Mouse (Mus musculus) Muller cell, postnatal 12 days (primary cell): Measurements from ENCODE around the gene Ppfibp2.

Experiments used
- DNase-seq: peaks from one replicate; pipeline ENCODE4 v3.0.0-alpha.2; 2015; ENCODE audit errors: inconsistent ontology term

The Ppfibp2 gene

DNA sequence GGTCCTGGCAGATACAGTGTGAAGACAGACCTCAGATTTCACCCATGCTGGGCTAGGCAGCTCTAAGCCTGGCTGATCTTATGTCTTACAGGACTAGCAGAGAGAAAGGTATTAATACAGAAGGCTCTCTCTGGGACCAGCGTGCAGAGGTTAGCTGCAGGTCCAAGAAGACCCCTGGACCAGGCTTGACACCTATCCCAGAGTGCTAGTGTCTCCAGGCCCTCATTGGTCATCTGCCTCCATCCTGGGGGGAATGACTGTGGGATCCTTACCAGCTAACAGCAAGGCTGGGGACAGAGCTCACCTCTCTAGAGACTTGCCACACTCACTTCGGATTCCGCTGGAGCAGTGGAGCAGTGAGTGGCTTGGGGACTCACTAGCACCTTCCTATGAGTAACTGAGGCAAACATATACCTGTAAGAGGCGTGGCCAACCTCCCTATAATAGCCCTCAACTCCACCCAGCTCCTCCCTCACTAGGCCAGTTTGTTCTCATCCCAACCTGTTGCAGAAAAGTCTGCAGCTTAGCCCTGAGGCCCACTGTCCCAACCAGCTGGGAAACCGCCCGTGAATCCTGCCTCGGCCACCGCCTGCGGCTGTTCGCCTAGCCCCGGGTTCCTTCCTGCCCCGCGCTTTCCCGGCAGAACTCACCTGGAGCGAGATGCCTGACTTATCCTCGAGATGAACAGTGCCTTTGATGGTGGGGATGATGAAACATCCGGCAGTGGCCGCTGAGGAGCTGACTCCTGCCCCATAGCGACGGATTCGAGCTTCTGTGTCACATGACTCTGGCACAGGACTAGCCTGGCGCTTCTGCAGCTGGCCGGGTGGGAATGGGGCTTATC, 162.5 kb downstream of the Ppfibp2 start, which contains the start of gene Cyb5r2:
Cyb5r2 (minus strand) TSS at position 725 of the 844 bp plus-strand sequence.
- peak; percentile 13 for DNase-seq

DNA sequence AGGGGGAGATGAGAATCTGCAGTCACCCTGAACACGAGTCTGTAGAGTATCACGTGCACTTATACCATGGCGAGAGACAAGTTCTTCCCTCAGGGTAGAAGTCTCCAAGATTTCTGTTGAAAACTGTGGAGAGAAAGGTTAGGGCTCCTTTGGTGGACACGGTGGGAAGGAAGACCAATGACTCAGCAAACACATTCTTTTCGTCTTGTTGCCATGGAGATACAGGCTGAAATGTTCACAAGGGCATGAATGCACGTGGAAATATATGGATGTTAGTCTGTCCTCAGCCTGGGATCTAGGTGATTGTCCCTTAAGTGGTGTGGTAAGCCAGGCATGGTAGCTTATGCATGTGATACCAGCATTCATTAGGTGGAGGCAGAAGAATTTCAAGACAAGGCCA, 175.8 kb downstream of the Ppfibp2 start:
- no peak for DNase-seq

DNA sequence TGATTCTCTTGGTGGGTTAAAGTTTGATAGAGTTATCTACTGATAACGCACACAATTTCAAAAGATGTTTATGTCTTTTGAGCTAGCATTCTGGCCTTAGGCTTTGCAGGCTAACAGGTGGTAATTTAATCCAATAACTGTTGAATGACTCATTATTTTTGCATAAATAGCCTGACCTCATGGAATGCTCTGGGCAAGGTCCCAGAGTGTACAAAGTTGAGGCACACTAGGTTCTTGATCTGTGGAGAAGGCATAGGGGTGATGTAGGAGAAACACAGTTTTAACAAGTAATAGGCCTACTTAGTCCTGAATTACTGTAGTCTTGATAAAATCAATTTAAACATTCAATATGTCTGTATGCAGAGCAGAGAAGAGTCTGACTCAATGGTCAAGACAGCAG, 183.2 kb downstream of the Ppfibp2 start:
- peak; percentile 6 for DNase-seq

DNA sequence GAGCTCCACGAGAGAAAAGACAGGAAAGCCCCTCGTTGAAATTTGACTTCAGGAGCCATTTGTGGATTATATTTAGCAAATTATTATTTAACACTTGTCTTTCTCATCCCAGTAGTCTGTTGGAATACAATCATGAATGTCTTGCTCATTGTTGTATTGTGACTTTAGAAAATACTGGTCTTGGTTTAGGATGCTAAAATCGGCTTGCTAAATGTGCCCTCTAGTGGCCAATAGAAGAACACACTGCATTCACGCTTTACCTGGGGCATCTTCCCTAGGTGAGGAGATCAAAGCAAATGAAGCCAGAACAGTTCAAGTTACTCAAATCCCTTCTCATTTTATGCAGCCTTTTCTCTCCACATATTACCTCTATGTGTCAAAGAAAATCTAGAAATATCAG, 184.6 kb downstream of the Ppfibp2 start:
- DNase-seq: no peak

DNA sequence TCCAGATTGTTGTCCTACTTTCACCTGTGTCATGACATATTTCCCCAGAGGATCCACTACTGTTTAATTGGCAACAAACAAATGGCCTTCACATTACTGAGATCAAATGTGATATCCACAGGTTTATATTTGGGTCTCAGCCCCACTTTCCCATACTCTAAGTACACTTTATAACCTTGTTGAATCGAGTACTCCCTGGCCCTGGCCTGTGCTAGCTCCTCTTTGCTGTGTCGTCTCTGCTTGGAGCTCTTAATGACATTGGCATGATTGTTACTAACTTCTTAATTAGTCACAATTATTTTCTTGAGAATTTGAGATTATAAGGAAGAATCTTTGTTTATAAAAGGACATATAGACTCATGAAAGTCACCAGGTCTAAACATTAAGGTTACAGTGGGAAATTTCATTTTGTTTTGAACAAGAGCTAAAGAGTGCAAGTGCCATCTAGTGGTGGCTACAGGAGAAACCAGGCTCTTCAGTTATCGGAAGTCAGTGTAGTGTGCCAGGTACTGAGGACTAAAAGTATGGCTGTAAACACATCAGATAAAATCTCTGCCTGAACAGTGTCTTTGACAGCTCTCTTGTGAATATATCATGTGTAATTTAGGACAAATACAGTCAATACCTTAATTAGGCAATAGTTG, 193.1 kb downstream of the Ppfibp2 start:
- DNase-seq: no peak

DNA sequence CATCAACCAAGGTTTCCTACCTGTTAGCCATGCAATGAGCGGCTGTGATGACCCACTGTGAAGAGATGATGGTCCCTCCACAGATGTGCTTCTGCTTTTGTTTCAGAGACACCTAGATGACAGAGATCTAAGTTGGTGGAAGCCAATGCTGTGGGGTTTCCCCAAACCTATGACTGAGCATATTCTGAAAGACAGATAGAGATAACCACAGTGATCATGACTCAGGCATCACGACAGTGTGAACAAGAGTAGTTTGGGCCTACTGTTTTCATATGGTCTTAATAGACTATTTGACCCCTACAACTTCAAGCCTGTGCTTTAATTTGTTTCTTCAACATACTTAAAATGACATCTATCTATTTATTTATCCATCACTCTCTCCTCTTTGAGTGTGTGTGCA, 201.5 kb downstream of the Ppfibp2 start:
- no peak for DNase-seq
